Comparison of ENCODE assay signal across 10 mouse cellular contexts in genomic region chr9:115942989-115943388, GRCm38 (mm10). TPM values are rescaled to one million over a fixed set of nuclear protein-coding genes. Genes with fewer than 3 reads are reported as not detected.
DNase-seq lines count a peak whose midpoint lies in the region; ATAC-seq and TF ChIP-seq lines count a peak whose summit lies in the region.
"Had no signal": no experiment of that assay in that cellular context is flagged by ENCODE, and none has a peak within 500 bp of the region (broad histone marks: within the 10 kb centered on the region; RNA-seq: fewer than 3 reads in every experiment).

No protein-coding gene starts in this region.

- no peak overlapping the region for H3K4me3 ChIP-seq in C2C12 (ENCODE audit: insufficient read depth, poor library complexity, severe bottlenecking)
- no peak overlapping the region for H3K4me3 ChIP-seq in layer of hippocampus, adult 2 months
- H3K4me3 ChIP-seq in midbrain, embryonic 15.5 days: no peak overlapping the region
- H3K4me3 ChIP-seq in gastrocnemius, adult 2 months: no peak overlapping the region
- H3K4me3 ChIP-seq: liver, embryonic 15.5 days had no signal

- H3K9me3 ChIP-seq in midbrain, embryonic 15.5 days: no peaks in the 10 kb centered on the region
- H3K9me3 ChIP-seq: liver, embryonic 15.5 days had no signal

- whole genome bisulfite sequencing in midbrain, embryonic 15.5 days: 18% methylated on average over 7 of the region's 7 CpGs

- H3K27me3 ChIP-seq in C2C12 (ENCODE audit: control insufficient read depth, insufficient read depth, insufficient read length): no peaks in the 10 kb centered on the region
- H3K27me3 ChIP-seq in midbrain, embryonic 15.5 days (replicated peaks): no peaks in the 10 kb centered on the region
- H3K27me3 ChIP-seq: liver, embryonic 15.5 days; Patski had no signal

- intact Hi-C loops in gastrocnemius, adult 2 months (cut with DNase I): no loop called here
- intact Hi-C loops in gastrocnemius, postnatal 14 days (cut with DNase I; ENCODE audit: low total_unique reads): no loop called here

- H3K9ac ChIP-seq in midbrain, embryonic 15.5 days: no peak overlapping the region
- H3K9ac ChIP-seq: liver, embryonic 15.5 days had no signal

- ATAC-seq in midbrain, embryonic 15.5 days (replicated peaks): no peak
- ATAC-seq: Patski had no signal

- peak; percentile 17 for DNase-seq in embryo, embryonic 10 days (ENCODE audit: low spot score)
- DNase-seq in layer of hippocampus, adult 2 months (ENCODE audit: low spot score in 2 of 2): peak; percentile 27 to 31
- no peak for DNase-seq in gastrocnemius, adult 2 months
- DNase-seq in spleen, postnatal 10 days (ENCODE audit: low spot score in 2 of 2): no peak
- no peak for DNase-seq in gastrocnemius, postnatal 14 days
- DNase-seq in cerebellum, adult 18-20 months: no peak

- H3K27ac ChIP-seq in layer of hippocampus, adult 2 months: peak overlapping the region; percentile 65
- H3K27ac ChIP-seq in midbrain, embryonic 15.5 days: no peak overlapping the region
- no peak overlapping the region for H3K27ac ChIP-seq in gastrocnemius, adult 2 months
- H3K27ac ChIP-seq: liver, embryonic 15.5 days had no signal

- peaks cover 13% of the 10 kb centered on the region; the same call in 1 of the 2 replicates for H3K4me1 ChIP-seq in midbrain, embryonic 15.5 days
- H3K4me1 ChIP-seq: liver, embryonic 15.5 days had no signal

- H3K36me3 ChIP-seq in C2C12 (ENCODE audit: control insufficient read depth, insufficient read depth): no peaks in the 10 kb centered on the region
- no peaks in the 10 kb centered on the region for H3K36me3 ChIP-seq in midbrain, embryonic 15.5 days (replicated peaks)
- H3K36me3 ChIP-seq: liver, embryonic 15.5 days had no signal

- H3K4me2 ChIP-seq in midbrain, embryonic 15.5 days: 0 out of 2 replicates have a peak overlapping the region, but pooled peaks have one; percentile 5
- H3K4me2 ChIP-seq: liver, embryonic 15.5 days had no signal

- no peak overlapping the region for H3ac ChIP-seq in C2C12 (ENCODE audit: control insufficient read depth, insufficient read length, low read depth)

- TF ChIP-seq CTCF in C2C12 (IDR thresholded peaks at IDR 0.05; ENCODE audit: control insufficient read depth, insufficient read depth, insufficient read length): no peak
- no peak for TF ChIP-seq CTCF in layer of hippocampus, adult 2 months (conservative IDR thresholded peaks at IDR 0.05)
- no peak for TF ChIP-seq CTCF in gastrocnemius, adult 2 months (IDR thresholded peaks at IDR 0.05)

- H3K79me3 ChIP-seq in C2C12 (ENCODE audit: low read depth): no peaks in the 10 kb centered on the region

- H3K79me2 ChIP-seq in C2C12 (ENCODE audit: control insufficient read depth, insufficient read depth): no peaks in the 10 kb centered on the region

TF ChIP-seq in C2C12, 6 proteins besides CTCF, POLR2A, EP300 and RAD21:
- TF ChIP-seq MYOD1 (IDR thresholded peaks at IDR 0.05; ENCODE audit: control insufficient read depth, insufficient read length, low read depth) (peak; percentile 26), USF1 (IDR thresholded peaks at IDR 0.05; ENCODE audit: low read depth) (no peak)

RNA-seq across cellular contexts. Expression of gene Gadl1, which starts 33.7 kb away (rescaled TPM):
- polyA plus RNA-seq in C2C12 (2012; fragmentation: generic; extraction: Trizol): 0.89 TPM
- total RNA-seq in layer of hippocampus, adult 2 months (2021): under 1 TPM; 0.36 to 0.49 TPM
- polyA plus RNA-seq in midbrain, embryonic 15.5 days (2015; fragmentation: Nextera tagmentation; extraction: Ambion mirVana): 0.18 and 0.49 TPM in 2 replicates
- total RNA-seq in gastrocnemius, adult 2 months (2021): 10 to 100 TPM in 1 of 2 experiments, 1 to 10 TPM in 1; 3.0 to 11.2 TPM
- total RNA-seq in gastrocnemius, postnatal 14 days (2021): 10 to 100 TPM; 19.0 to 19.4 TPM

Comparison
In these comparisons a context has a peak if more than half of its experiments do, and no peak if none do; other contexts are left out.
1. DNase-seq: peak in embryo, embryonic 10 days (single experiment) and layer of hippocampus, adult 2 months (2 of 2); none in gastrocnemius, adult 2 months (single experiment), spleen, postnatal 10 days (0 of 2), gastrocnemius, postnatal 14 days (single experiment) and cerebellum, adult 18-20 months (0 of 2).